Mouse (Mus musculus) heart, postnatal 25 days (tissue): ENCODE data around the gene Ercc6l2. TPM values are rescaled to one million over a fixed set of nuclear protein-coding genes. Genes with fewer than 3 reads are reported as not detected.

Experiments
- DNase-seq: peaks from one replicate; pipeline ENCODE4 v3.0.0; 2022; ENCODE audit warnings: low spot score
- intact Hi-C: fragments of 180-260 bp; cut with DNase I; formaldehyde crosslinking; loops from one replicate; pipeline ENCODE4 v1.15.1; 2025
- total RNA-seq, 2 experiments: library from RNA; stranded (reverse); gene quantifications; 2 replicates each; pipeline ENCODE4 v1.2.3; 2021

The Ercc6l2 gene
- 10 to 100 TPM in 1 of 2 experiments, 1 to 10 TPM in 1; 9.2 to 10.1 TPM for total RNA-seq

DNA sequence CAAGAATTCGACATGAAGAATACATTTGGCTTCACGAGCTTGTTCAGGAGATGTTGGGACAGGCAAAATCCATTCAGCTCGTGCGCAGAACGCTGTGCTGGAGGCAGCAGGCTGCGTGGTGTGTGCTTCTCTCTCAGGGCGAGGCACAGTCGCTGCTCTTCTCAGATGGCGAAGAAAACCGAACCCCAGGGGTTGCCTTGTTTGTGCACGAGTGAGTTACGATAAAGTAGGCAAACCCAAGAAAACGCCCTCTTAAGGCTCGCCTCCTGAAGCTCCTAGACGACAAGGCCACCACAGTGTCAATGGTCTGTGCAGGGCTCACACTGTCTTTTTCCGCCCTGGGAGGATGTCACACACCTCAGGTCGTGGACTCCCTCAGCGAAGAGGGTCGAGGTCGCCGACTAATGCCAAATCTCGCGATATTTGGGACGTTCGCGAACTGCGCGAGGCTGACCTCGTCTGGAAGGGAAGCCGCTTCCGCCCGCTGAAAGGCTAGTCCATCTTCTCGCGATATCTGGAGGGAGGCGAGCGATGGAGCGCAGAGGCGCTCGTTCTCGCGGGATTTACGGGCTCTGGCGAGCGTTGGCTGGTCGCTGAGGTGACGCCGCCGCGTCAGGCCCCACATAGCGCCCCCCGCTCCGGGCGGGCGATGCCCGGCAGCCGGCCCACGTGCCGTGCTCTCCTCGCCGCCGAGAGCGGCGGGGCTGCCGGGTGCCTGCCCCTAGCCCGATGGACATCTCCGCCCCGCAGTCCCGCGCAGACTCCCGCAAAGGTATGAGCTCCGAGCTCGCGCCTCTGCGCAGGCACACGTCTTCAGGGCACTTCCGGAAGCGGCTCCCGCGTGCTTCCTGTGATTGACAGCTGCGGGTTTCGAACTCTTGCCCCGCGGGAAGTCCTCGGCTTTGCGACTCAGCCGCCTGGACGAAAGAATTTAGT lies at the start of gene Ercc6l2:
Gene Ercc6l2 (plus strand): TSS at position 495 of the 936 bp plus-strand sequence.
- intact Hi-C loops, result loop anchor here (5.0 to 10.0 kb wide), 4 partner anchors 173 to 390 kb away; partner anchors contain the start of gene Ptch1
- peak; percentile 98 for DNase-seq

- intact Hi-C loops, result no loop called here
- DNase-seq, result no peak
These were observed 49.0 kb upstream of the Ercc6l2 start for GRCm38 (mm10) chr13:63766065-63766464.

DNA sequence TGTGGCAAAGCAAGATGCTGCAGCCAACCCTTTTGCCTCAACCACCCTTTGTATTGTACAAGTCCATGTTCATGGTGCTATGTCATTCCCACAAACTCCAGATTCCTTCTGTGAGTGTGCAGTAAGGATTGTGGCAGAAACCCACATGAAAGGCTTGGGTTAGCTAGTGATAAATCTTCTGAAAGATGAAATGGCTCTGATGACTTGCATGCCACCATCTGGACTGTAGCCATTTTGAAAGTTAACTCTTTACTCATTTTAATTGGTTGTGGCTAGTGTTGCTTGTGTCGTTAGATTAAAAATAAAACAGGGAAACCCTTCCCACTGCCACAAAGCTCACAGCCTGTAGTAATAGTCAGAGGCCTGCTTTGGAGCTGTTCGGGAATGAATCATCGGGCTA lies 44.0 kb upstream of the Ercc6l2 start:
- no peak for DNase-seq
- intact Hi-C loops, result no loop called here

DNA sequence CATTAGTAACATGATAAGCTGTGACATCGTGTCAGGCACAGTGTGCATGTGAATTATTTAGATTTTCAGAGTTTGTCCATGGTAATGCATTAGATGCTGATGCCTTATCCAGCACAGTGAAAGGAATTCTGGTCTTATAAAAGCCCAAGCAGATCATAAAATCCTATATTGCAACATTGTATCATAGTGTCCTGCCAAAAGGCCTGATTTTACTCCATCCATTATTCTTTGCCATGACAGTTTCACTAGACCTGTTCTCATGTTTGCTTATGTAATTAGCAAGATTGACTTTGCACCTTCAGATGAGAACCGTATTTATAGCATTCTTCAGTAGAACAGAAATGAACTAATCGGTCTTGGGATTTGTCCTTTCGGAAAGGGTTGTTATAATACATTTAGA lies 36.1 kb upstream of the Ercc6l2 start:
- intact Hi-C loops, result no loop called here
- DNase-seq, result no peak

DNA sequence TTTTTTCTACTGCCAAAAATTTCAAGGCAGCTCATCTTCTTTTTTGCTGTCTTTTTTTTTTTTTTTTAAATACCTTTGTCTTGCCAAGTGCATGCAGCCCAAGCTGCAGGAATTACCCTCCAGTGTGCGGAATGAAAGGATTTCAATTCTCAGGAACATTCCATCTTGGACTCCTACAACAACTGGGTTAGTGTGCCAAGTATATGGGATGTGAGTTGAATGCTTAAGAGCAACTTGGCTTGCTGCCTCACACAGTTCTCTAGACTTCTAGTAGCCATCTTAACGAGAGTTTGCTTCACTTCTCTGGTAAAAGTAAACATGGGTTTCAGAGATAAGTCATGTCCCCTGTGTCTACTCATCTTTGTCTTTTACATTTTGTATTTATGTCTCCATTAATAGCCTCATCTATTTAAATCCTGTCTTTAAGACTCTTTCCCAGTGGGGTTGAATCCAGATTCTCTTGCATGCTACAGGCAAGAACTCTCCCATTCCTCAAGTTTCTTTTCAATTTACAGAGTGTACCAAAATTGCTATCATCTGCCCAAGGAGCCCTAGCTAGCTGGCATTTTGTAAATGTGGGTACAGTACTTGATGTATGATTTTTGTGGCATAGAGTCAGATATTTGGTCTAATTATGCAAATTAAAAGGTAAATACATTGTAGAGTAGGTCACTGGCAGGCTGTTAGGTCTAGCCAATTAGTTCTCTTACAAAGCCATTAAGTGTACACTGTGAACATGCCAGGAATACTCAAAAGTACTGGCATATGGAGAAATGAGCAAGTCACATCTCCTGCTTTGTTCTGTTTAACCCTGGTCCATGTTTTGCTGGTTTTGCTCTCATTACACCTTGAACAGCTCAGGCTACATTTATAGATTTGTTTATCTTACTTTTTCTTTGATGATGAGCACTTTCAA lies 35.4 kb upstream of the Ercc6l2 start:
- no peak for DNase-seq
- intact Hi-C loops, result no loop called here

GRCm38 (mm10) chr13:63792234-63792831 lies 22.7 kb upstream of the Ercc6l2 start:
- DNase-seq, result no peak
- intact Hi-C loops, result no loop called here

DNA sequence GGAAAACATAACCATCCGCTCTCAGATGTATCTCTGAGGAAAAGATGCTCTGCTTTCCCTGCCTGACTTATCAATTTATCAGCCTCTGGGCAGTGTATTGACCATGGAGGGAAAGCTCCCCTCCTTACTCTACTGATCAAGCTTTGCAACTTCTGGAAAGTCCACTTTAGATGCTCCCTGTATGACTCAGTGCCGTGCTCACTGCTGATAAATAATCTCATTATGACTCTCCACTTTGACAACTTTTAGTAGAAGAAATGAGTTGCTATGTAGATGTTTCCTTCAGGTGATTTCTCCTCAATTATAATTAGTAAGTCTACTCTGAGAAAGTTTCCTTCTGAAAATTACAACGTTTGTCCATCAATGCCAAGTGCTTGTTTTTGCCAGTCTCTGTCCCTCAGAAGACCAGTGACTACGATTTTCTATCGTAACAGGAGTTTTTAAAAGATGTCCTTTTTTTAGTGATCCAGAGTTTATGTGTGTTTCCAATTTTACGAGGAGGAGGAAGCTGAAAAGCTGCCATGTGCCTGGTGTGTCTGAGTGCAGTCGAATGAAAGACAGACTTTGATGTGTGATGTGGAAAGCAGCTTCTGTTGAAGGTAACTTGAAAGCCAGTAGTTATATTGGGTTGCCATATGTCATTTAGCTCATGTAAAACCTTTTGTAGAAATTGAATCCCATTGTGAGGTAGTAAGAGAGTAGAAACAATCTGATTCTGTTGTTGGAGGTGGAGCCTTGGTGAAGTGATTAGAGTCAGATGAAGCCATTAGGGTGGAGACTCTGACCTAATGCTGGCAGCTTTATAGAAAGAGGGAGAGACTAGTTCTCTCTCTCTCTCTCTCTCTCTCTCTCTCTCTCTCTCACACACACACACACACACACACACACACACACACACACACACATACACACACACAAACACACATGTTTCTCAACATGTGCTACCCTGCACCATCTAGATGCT lies 21.4 kb upstream of the Ercc6l2 start:
- DNase-seq, result no peak
- intact Hi-C loops, result no loop called here

- DNase-seq, result no peak
- intact Hi-C loops, result no loop called here
These were observed 16.4 kb upstream of the Ercc6l2 start for GRCm38 (mm10) chr13:63798677-63799076.

- intact Hi-C loops, result no loop called here
- no peak for DNase-seq
These were observed 15.1 kb upstream of the Ercc6l2 start for GRCm38 (mm10) chr13:63799940-63800339.

- no peak for DNase-seq
- intact Hi-C loops, result no loop called here
These were observed 13.8 kb upstream of the Ercc6l2 start for GRCm38 (mm10) chr13:63801289-63801688.

GRCm38 (mm10) chr13:63807233-63807632 lies 7.8 kb upstream of the Ercc6l2 start:
- intact Hi-C loops, result no loop called here
- DNase-seq, result no peak

- DNase-seq, result no peak
- intact Hi-C loops, result no loop called here
These were observed 7.1 kb upstream of the Ercc6l2 start for GRCm38 (mm10) chr13:63807979-63808378.

GRCm38 (mm10) chr13:63811477-63811876 lies 3.6 kb upstream of the Ercc6l2 start:
- intact Hi-C loops, result loop anchor here (5.0 to 10.0 kb wide), 2 partner anchors 239 to 387 kb away; partner anchors contain the start of gene Ptch1
- no peak for DNase-seq

GRCm38 (mm10) chr13:63815931-63816330 lies 891 bp downstream of the Ercc6l2 start:
- intact Hi-C loops, result loop anchor here (5.0 to 10.0 kb wide), 3 partner anchors 174 to 391 kb away; no protein-coding TSS in a partner anchor
- no peak for DNase-seq

DNA sequence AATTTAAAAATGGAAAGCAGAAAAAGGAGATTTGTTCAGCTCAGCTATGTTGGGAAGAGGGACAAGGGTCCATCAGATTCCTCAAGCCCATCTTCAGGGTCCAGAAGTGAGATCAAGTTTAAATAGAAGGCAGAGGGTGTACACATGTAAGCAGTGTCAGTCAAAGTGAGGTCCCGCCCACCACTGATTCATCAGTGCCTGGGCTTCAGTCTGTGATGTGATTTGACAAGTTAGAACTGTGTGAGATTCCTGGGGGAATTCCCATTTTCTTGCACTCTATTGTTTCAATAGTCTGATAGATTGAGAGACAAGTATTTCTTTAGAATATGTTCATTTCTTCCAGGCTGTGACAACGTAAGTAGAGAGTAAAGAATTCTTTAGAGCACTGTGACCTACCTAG lies 30.7 kb downstream of the Ercc6l2 start:
- DNase-seq, result no peak
- intact Hi-C loops, result no loop called here

- no peak for DNase-seq
- intact Hi-C loops, result loop anchor here (5.0 kb wide), 1 partner anchor 187 kb away; no protein-coding TSS in a partner anchor
These were observed 35.4 kb downstream of the Ercc6l2 start for GRCm38 (mm10) chr13:63850308-63851011.

DNA sequence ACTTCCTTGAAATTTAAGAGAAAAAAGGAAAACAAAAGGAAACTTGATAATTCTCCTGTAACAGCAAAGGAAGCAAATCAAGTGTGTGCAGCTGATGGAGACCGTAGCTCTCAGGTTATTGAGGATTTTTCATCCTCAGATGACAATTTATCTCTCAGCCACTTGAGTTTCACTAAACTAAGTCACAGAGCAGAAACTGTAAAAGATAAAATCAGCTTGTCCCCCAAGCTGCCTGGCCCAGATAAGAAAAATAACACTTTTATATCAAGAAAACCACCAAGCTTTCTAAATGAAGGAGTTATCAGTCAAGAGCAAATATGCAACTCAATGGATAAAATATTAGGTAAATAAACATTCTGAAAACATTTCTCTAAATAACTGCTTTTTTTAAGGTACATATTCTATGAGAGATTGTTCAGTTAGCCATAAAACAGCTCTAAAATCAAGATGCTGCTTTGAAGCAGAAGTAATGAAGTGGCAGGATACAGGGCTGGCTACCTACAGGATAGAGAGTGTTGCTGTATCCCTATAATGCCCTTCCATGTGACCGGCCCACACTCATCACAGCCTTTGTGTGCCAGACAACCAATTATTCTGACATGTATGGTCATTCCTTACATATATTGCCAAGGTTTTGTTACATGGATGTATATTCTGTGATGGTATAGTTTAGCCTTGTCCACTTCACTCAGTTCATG lies 57.7 kb downstream of the Ercc6l2 start:
- no peak for DNase-seq
- intact Hi-C loops, result no loop called here

GRCm38 (mm10) chr13:63877138-63877537 lies 62.1 kb downstream of the Ercc6l2 start:
- no peak for DNase-seq
- intact Hi-C loops, result no loop called here
